Mouse (Mus musculus) c-Kit-positive CD71-positive TER-119-positive erythroid progenitor cells, embryonic 14.5 days (primary cell): ENCODE results near the gene Ints1.

ENCODE experiments used
- DNase-seq: peaks from one replicate; pipeline ENCODE4 v3.0.0-alpha.2; 2013; ENCODE audit warnings: low spot score

Ints1 gene

GRCm38 (mm10) chr5:139717723-139718122, 57.8 kb downstream of the Ints1 start:
- peak; percentile 62 for DNase-seq

GRCm38 (mm10) chr5:139706496-139706895, 69.0 kb downstream of the Ints1 start:
- no peak for DNase-seq

GRCm38 (mm10) chr5:139702905-139703304, 72.6 kb downstream of the Ints1 start:
- peak; percentile 45 for DNase-seq

GRCm38 (mm10) chr5:139702236-139702635, 73.2 kb downstream of the Ints1 start:
- DNase-seq, result no peak
